Mouse (Mus musculus) lung, postnatal 0 days (tissue): Measurements from ENCODE around the gene Nbea.

ENCODE experiments used
- CTCF ChIP-seq: IDR thresholded peaks from 2 replicates; pipeline ENCODE4 v1.5.1; 2016; ENCODE audit warnings: antibody characterized with exemption, mild to moderate bottlenecking
- EP300 ChIP-seq: IDR thresholded peaks from 2 replicates; pipeline ENCODE4 v1.6.1; 2016; ENCODE audit warnings: antibody characterized with exemption, mild to moderate bottlenecking, control low read depth

- TF ChIP-seq EP300: no peak
- no peak for TF ChIP-seq CTCF
These were observed 595.2 kb downstream of the Nbea start for GRCm38 (mm10) chr3:55587972-55588946.
